Mouse (Mus musculus): Measurements from ENCODE around the gene Hmgb1.

DNA sequence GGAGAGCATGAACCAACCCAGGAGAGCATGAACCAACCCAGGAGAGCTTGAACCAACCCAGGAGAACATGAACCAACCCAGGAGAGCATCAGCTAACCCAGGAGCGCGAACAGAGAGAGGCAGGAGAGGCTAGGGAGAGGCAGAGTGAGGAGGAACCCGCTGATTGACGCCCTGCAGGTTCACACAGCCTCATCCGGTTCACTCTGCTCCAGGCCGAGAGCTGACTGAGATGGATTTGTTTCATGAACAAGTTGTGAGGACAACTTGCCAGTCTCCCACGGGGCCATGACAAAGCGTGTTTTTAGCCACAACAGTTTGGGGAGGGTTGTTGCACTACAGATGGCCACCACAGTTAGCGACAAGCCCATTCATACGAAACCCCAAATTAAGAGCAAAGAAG, 12.0 kb downstream of the Hmgb1 start:
- TF ChIP-seq SMC3 (IDR thresholded peaks at IDR 0.05; ENCODE audit: low read depth, low read length), result no peak
- TF ChIP-seq CTCF (conservative IDR thresholded peaks at IDR 0.05 in 1 of 2, IDR thresholded peaks at IDR 0.05 in 1 of 2; ENCODE audit: low read depth in 2 of 2, low read length in 2 of 2), result no peak
- TF ChIP-seq MYC (IDR thresholded peaks at IDR 0.05; ENCODE audit: low read depth, low read length), result no peak
- no peak for TF ChIP-seq MAX (IDR thresholded peaks at IDR 0.05; ENCODE audit: low read length)
- TF ChIP-seq ZMIZ1 (IDR thresholded peaks at IDR 0.05; ENCODE audit: low read depth, low read length), result no peak
- no peak for TF ChIP-seq MXI1 (IDR thresholded peaks at IDR 0.05; ENCODE audit: low read depth, low read length)
- TF ChIP-seq EP300 (IDR thresholded peaks at IDR 0.05; ENCODE audit: low read length), result no peak
- no peak for TF ChIP-seq RAD21 (IDR thresholded peaks at IDR 0.05; ENCODE audit: low read depth, low read length)

Data from CH12.LX (cell line).